Mouse (Mus musculus) heart, postnatal 10 days (tissue): ENCODE measurements around the gene Gm10563. TPM values are rescaled to one million over a fixed set of nuclear protein-coding genes. Genes with fewer than 3 reads are reported as not detected.

Source experiments
- DNase-seq, 2 experiments: peaks; one replicate each; pipeline ENCODE4 v3.0.0; 2021
- intact Hi-C: fragments of 180-260 bp; cut with DNase I; formaldehyde crosslinking; loops from one replicate; pipeline ENCODE4 v1.15.1; 2025
- total RNA-seq, 2 experiments: library from RNA; stranded (reverse); gene quantifications; 2 replicates each; pipeline ENCODE4 v1.2.3; 2021

Gm10563 gene
- total RNA-seq, 2 experiments from 2014 or later: not detected

GRCm38 (mm10) chr4:155653451-155654182, 8.4 kb upstream of the Gm10563 start:
- intact Hi-C loops: no loop called here
- peak; percentile 47 to 64 for DNase-seq

DNA sequence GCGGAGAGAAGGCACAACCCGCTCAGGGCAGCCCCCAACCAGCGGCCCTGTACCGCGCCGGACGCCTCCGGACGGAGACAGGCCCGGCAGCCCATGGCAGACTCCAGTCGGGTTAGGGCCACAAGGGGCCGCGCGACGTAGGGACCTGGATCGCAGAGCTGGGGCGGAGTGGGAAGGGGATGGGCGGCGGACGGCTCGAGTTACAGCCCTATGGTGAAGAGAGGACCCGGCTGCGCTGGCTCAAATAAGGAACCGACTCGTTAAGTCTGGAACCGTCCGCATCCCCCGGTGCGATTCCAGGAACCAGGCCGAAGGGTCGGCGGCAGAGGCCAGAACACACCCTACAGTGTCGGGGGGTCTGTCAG, 7.9 kb upstream of the Gm10563 start, which contains the start of gene Mmp23:
Gene Mmp23 (minus strand): TSS at position 299 of the 365 bp plus-strand sequence.
- intact Hi-C loops: no loop called here
- DNase-seq: peak; percentile 76 to 78

GRCm38 (mm10) chr4:155652283-155653085, 7.3 kb upstream of the Gm10563 start:
- DNase-seq: peak in 1 of 2 experiments; percentile 38

GRCm38 (mm10) chr4:155651553-155652269, 6.5 kb upstream of the Gm10563 start:
- DNase-seq: peak; percentile 70 to 76
- intact Hi-C loops: no loop called here

More at GRCm38 (mm10) chr4:155652283-155653085, 7.3 kb upstream of the Gm10563 start:
- intact Hi-C loops: no loop called here

DNA sequence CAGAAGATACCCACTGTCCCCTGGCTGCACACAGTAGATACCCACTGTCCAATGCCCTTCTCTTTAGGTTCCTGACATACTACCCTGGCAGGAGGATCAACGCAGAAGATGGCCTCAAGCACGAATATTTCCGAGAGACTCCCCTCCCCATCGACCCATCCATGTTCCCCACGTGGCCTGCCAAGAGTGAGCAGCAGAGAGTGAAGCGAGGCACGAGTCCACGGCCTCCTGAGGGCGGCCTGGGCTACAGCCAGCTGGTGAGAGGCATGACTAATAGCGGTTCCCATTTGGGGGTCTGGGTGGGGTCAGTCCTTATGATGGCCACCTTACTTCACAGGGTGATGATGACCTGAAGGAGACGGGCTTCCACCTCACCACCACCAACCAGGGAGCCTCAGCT, 4.1 kb upstream of the Gm10563 start:
- intact Hi-C loops: no loop called here
- DNase-seq: no peak

GRCm38 (mm10) chr4:155645721-155646120, 513 bp upstream of the Gm10563 start:
- no peak for DNase-seq
- intact Hi-C loops: no loop called here

DNA sequence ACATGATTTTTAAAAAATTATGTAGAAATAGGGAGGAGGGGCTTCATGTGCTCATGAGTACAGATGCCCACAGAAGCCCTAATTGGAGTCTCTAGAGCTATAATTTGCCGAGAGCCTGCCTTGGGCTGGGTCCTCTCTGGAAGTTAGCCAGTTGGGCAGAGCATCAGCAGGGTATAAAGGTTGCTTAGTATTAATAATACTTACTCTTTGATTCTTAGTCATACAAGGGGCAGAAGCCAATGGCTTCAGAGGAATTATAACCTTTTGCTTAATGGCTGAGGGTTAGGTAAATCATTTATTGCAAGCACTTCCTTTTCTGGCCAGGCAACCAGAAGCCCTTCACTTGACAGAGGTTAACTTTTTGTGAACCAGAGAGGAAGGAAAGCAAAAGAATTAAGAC, 1.7 kb downstream of the Gm10563 start:
- DNase-seq: no peak
- intact Hi-C loops: no loop called here

DNA sequence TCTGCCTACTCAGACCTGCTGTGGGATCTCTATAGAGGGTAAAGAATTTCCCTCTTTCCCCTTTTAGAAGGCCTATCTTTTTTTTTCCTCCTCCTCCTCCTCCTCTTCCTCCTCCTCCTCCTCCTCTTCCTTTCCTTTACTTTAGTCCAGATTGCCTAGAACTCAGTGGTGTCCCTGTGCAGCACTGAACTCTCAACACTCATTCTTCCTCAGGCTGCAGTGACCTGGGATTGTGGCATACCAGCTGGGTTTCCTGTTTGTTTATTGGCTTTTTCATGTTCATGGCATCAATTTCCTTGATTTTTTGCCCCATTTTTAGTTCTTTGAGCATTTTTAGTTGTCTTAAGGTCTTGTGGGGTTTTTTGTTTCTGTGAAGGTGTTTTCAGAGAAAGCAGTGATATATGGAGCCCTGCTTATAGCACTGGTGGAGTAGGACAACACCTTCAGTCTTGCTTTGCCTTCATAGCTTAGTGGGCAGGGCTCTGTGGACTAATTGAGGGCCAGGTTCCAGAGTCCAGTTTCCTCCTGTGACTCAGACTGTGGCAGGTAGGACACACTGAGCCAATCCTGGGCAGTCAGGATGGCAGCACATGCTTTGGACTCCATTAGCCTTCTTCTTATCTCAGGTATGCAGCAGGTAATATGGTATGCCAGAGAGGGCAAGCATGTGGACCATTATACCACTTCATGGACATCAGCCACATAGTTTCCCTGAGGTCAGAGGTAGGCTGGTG, 9.3 kb downstream of the Gm10563 start:
- no peak for DNase-seq
- intact Hi-C loops: no loop called here

- DNase-seq: no peak
- intact Hi-C loops: no loop called here
Measured at GRCm38 (mm10) chr4:155630267-155630666, 14.9 kb downstream of the Gm10563 start.

DNA sequence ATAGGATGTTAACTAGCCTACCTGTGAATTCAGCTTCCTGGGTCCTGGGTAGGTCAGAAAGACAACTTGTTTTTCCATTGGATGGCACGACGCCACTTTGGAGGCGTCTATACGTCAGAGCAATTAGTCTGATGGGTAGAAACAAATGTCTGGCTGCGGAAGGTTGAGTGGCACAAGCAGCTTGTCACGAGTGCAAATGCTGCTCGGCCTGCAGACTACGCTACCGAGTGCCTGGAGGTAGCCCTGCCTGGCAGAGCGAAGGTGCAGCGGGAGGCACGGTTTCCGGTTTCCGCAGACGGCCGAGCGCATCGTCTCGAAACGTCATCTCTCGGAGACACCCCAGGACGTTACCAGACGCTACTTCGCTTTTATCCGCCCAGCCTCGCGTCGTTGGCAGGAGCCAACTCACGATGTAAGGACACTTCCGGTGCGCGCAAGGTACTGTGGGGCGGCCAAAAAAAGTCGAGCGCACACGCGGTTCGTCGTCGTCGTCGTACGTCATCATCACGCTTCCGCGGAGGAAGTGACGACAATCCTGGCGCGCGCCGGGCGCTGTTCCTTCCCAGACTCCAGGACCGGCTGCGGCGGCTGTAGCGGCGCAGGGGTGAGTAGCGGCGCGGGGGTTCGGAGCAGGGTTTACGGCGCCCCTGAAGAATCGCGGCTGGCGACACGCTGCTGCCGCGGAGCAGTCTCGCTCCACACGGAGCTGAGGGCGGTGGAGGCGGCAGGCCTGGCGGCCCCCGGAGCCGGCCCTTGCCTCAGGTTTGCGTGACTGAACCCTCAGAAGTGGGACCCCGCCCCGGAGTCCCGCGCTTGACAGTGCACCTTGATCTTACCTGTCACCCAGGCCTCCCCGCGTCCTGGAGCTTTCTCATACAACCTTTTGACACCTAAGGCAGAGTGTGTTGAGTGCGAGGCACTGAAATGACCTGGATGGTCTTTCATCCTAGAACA, 20.6 kb downstream of the Gm10563 start, which contains the start of gene Cdk11b:
Gene Cdk11b (plus strand): TSS at position 517 of the 954 bp plus-strand sequence.
- DNase-seq: peak; percentile 98
- intact Hi-C loops: loop anchor here (5.0 kb wide), 1 partner anchor 83 kb away; no protein-coding TSS in a partner anchor

DNA sequence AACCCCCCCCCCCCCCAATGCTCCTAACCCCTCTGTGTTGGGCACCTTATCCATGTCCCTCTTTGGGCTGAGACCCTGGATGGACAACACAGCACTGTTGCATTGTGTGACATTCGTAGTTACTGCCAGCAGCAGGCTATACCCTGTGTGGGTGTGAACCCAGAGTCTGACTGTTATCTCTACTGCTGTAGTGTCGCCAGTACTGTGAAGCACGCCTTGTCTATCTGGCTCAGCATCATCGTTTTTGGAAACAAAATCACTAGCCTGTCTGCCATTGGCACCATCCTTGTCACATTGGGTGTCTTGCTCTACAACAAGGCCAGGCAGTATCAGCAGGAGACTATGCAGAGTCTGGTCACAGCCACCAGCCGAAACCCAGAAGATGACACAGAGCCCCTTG, 26.9 kb downstream of the Gm10563 start:
- intact Hi-C loops: no loop called here
- no peak for DNase-seq

DNA sequence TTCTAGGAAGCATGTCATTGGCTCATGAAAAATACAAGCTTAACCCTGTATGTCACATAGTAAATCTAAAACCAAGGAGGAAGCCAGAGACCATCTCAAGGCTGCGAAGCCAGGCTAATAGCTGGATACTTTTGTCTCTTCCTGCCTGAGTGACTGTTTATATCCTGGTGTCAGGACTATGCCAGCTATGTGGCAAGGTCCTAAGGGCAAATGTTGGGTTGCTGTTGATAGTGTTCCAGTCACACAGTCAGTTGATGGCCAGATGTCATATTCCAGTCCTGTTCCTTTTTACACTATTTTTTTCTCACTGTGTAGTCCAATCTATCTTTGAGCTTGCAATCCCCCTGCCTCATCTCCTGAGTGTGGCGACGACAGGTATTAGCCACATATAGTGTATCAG, 31.9 kb downstream of the Gm10563 start:
- DNase-seq: no peak
- intact Hi-C loops: no loop called here

DNA sequence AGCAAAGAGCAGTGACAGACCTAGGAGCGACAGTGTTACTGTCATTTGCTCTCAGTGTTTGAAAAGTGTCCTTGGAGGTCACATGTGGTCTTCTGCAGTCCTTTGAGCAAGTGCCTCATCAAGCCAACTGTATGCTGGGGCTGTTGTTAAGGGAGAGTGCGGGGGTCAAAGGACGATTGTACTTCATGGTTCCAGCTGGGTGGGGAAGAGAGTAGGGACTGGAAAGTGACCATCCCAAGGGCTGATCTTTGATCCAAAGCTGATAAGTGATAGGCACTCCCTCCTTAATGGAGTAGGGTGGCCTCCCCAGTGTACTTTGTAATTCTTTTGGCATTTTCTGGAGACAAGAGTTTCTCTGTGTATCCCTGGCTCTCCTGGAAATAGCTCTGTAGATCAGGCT, 33.3 kb downstream of the Gm10563 start:
- intact Hi-C loops: no loop called here
- DNase-seq: no peak

GRCm38 (mm10) chr4:155606825-155607224, 38.4 kb downstream of the Gm10563 start:
- no peak for DNase-seq

DNA sequence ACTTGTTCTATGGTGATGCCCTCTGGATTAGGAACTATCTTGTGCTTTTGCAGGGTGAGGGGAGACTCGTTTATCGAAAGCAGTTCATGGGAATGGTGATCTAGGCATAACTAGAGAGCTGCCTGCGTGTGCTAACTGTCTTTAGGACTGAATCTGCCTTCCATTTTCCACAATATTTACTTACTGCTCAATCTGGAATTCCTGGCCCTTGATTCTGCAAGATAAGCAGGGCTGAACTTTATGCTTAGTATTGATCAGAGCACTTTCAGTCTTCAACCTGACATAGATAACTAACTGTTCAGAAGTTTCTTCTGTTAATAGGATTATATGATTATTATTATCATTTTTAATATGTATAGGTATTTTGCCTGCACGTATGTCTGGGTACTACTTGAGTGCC, 40.1 kb downstream of the Gm10563 start:
- DNase-seq: no peak
- intact Hi-C loops: no loop called here

More at GRCm38 (mm10) chr4:155606825-155607224, 38.4 kb downstream of the Gm10563 start:
- intact Hi-C loops: no loop called here

DNA sequence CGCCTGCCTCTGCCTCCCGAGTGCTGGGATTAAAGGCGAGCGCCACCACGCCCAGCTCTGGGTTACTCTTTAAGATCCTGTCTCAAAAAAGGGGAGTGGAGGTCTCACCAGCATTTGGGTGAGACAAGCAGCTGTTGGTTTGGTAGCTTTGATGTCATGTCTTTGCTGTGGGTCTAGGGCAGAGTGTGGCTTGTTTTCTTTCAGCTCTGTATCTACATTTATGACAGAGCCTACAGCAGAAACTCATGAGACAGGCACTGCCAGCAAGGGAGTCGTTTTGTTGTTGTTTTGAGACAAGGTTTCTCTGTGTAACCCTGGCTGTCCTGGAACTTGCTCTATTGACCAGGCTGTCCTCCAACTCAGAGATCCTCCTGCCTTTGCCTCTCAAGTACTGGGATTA, 41.4 kb downstream of the Gm10563 start:
- intact Hi-C loops: no loop called here

GRCm38 (mm10) chr4:155602753-155603152, 42.5 kb downstream of the Gm10563 start:
- intact Hi-C loops: no loop called here

More for the DNA sequence above, 41.4 kb downstream of the Gm10563 start:
- DNase-seq: no peak

DNA sequence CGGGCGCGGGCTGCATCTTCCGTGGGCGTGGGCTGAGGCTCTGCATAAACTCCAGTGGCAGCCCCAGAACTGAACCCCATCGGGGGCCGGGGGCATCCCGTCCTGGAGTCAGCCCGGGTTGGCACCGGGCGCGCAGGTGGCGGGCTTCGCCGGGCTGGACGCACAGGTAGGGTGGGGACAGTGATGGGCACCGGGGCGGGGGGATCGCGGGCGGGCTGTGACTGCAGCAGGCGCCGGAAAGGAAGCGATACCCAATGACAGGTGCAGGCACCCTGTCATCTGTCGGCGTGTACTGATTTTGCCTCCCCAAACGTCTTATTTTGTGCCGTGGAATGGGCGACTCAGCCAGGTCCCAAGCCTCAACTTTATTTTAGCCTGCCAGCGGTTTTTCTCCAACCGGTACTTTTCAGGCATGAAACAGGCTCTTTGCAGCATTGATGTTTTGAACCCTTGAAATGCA, 43.2 kb downstream of the Gm10563 start:
- no peak for DNase-seq
- intact Hi-C loops: no loop called here

More at GRCm38 (mm10) chr4:155602753-155603152, 42.5 kb downstream of the Gm10563 start:
- no peak for DNase-seq
